Mouse (Mus musculus): Measurements from ENCODE around the gene Snph. TPM values are rescaled to one million over a fixed set of nuclear protein-coding genes. Genes with fewer than 3 reads are reported as not detected.
A peak's percentile ranks its signal among the peaks of the same experiment; 100 is the strongest.

Snph gene
- total RNA-seq, 2 experiments from 2014 or later, result 205 to 206 TPM

GRCm38 (mm10) chr2:151543063-151543895 lies 89.1 kb downstream of the Snph start:
- peak; percentile 37 to 59 for DNase-seq (ENCODE audit: low spot score in 2 of 2)

DNA sequence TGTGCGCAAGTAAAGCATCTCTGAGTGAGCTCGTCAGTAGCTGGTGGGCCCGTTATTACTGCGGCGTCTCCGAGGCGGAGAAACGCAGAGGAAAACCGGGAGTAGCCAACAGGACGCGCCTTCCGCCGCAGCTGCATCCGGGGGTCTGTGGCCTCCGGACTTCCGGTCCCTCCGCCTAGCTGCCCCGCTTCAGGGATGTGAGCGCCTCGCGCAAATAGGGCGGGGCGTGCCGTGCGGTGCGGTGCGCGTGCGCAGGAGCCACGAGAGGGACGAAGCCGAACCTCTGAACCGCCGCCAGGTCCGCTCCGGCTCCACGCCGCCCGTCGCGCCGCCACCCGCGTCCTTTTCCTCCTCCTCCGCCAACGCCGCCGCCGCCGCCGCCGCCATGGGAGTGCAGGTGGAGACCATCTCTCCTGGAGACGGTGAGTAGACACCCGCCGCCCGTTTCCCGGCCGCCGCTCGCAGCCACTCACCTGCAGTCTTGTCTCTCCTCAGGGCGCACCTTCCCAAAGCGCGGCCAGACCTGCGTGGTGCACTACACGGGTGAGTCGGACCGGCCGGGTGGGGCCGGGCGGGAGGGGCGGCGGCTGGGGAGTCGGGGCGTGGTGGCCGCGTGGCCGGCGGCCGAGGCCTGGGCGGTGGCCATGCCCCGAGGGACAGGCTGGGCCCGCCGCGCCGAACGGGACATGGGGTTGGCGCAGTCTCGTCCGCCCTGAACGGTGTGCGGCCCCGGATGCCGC lies 89.9 kb downstream of the Snph start, which contains the start of gene Fkbp1a:
Gene Fkbp1a (plus strand): TSS at position 161 of the 740 bp plus-strand sequence.
- peak; percentile 96 to 98 for DNase-seq (ENCODE audit: low spot score in 2 of 2)

Other genes starting within 250 kb of the Snph start
- not detected for gene 4921509C19Rik, start 156.4 kb downstream of the Snph start, total RNA-seq (2021)
- 100 to 1,000 TPM; 145 to 156 TPM for gene Nsfl1c, start 138.4 kb downstream of the Snph start, total RNA-seq (2021)
- gene Fkbp1a, start 90.1 kb downstream of the Snph start, total RNA-seq (2021), result 100 to 1,000 TPM; 535 to 594 TPM
- 1 to 10 TPM; 1.3 to 1.6 TPM for gene Sdcbp2, start 60.0 kb downstream of the Snph start, total RNA-seq (2021)
- 1 to 10 TPM in 1 of 2 experiments, under 1 TPM in 1; 0.94 to 1.1 TPM for gene Rad21l, start 35.9 kb upstream of the Snph start, total RNA-seq (2021)
- gene Tmem74b, start 69.4 kb upstream of the Snph start, total RNA-seq (2021), result 10 to 100 TPM; 10.3 to 11.5 TPM
- 10 to 100 TPM; 40.6 to 47.2 TPM for gene Psmf1, start 111.6 kb upstream of the Snph start, total RNA-seq (2021)
- not detected for gene Rspo4, start 210.3 kb upstream of the Snph start, total RNA-seq (2021)